10 mouse cellular contexts compared by ENCODE assay signal in the genomic region with DNA sequence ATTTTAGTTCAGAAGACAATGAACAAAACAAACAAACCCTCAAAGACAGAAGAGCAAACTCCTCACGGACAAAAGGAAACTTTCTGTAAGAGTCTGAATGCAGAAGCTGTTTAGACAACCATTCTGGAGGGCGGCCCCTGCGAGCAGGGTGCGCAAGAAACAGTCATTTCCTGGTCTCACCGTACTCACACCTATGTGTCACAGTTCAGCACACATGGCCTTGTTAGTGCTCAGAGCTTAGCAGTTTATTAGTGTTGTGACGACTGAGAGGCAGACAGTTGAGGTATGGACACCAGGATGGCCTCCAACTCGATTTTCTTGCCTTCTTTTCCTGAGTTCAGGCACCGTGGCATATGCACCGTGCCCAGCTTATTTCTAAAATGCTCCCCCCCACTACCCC. TPM values are rescaled to one million over a fixed set of nuclear protein-coding genes. Genes with fewer than 3 reads are reported as not detected.
A peak's percentile ranks its signal among the peaks of the same experiment; 100 is the strongest.
DNase-seq lines count a peak whose midpoint lies in the region; ATAC-seq and TF ChIP-seq lines count a peak whose summit lies in the region.
"Had no signal": no experiment of that assay in that cellular context is flagged by ENCODE, and none has a peak within 500 bp of the region (broad histone marks: within the 10 kb centered on the region; RNA-seq: fewer than 3 reads in every experiment).

No protein-coding gene starts in this region.

- H3K9me3 ChIP-seq in kidney, embryonic 15.5 days (replicated peaks): no peaks in the 10 kb centered on the region
- H3K9me3 ChIP-seq in intestine, postnatal 0 days (ENCODE audit: control insufficient read depth): no peaks in the 10 kb centered on the region

- no peak overlapping the region for H3K4me2 ChIP-seq in kidney, embryonic 15.5 days
- H3K4me2 ChIP-seq in intestine, postnatal 0 days (replicated peaks; ENCODE audit: low read depth): peak overlapping the region; percentile 37; the same call in 1 of the 2 replicates

- TF ChIP-seq CTCF in kidney, adult 2 months (conservative IDR thresholded peaks at IDR 0.05; ENCODE audit: insufficient read depth, insufficient read length, low read depth, low read length): no peak
- no peak for TF ChIP-seq CTCF in intestine, postnatal 0 days (IDR thresholded peaks at IDR 0.05; ENCODE audit: low read depth)

- H3K36me3 ChIP-seq in kidney, adult 2 months (ENCODE audit: control insufficient read depth, insufficient read depth, low read length): no peaks in the 10 kb centered on the region; the same call in 1 of the 2 replicates
- peaks cover 23% of the 10 kb centered on the region for H3K36me3 ChIP-seq in kidney, embryonic 15.5 days
- peaks cover 13% of the 10 kb centered on the region for H3K36me3 ChIP-seq in intestine, postnatal 0 days (ENCODE audit: control insufficient read depth, insufficient read depth)

- peak overlapping the region; percentile 72 for H3K27ac ChIP-seq in kidney, adult 2 months (ENCODE audit: insufficient read depth, low read depth, low read length)
- no peak overlapping the region for H3K27ac ChIP-seq in kidney, embryonic 15.5 days
- peak overlapping the region; percentile 55 for H3K27ac ChIP-seq in intestine, postnatal 0 days (ENCODE audit: low read depth, low read length)

- DNase-seq in kidney, adult 2 months: peak; percentile 30
- DNase-seq in spleen, postnatal 36 days (ENCODE audit: low spot score in 2 of 2): peak; percentile 48 to 53
- no peak for DNase-seq in spleen, postnatal 10 days (ENCODE audit: low spot score in 2 of 2)
- no peak for DNase-seq in layer of hippocampus, adult 18-20 months (ENCODE audit: low spot score in 2 of 2)
- no peak for DNase-seq in cerebellum, adult 11-12 months
- DNase-seq: adrenal gland, postnatal 25 days; cerebellum, postnatal 25 days; kidney, adult 18-20 months had no signal

- no peak overlapping the region; the same call in 1 of the 2 replicates for H3K4me3 ChIP-seq in kidney, adult 2 months (ENCODE audit: insufficient read depth, low read depth, low read length)
- H3K4me3 ChIP-seq in kidney, embryonic 15.5 days (replicated peaks): no peak overlapping the region
- H3K4me3 ChIP-seq in intestine, postnatal 0 days (ENCODE audit: low read depth, low read length): no peak overlapping the region

- peaks cover 34% of the 10 kb centered on the region for H3K4me1 ChIP-seq in kidney, adult 2 months (ENCODE audit: control insufficient read depth, insufficient read depth, low read length)
- peaks cover 37% of the 10 kb centered on the region for H3K4me1 ChIP-seq in kidney, embryonic 15.5 days
- H3K4me1 ChIP-seq in intestine, postnatal 0 days (replicated peaks; ENCODE audit: control insufficient read depth, insufficient read depth, low read length): peaks cover 8% of the 10 kb centered on the region; the same call in 1 of the 2 replicates

- H3K9ac ChIP-seq in kidney, embryonic 15.5 days: no peak overlapping the region
- no peak overlapping the region for H3K9ac ChIP-seq in intestine, postnatal 0 days (ENCODE audit: low read depth, low read length)

- WGBS in kidney, adult 2 months: 18% methylated on average over 9 of the region's 9 CpGs
- 34% methylated on average over 9 of the region's 9 CpGs for WGBS in kidney, embryonic 15.5 days
- WGBS in intestine, postnatal 0 days: 34% methylated on average over 9 of the region's 9 CpGs

- no peak for ATAC-seq in kidney, embryonic 15.5 days (replicated peaks; ENCODE audit: low FRiP score)
- no peak for ATAC-seq in intestine, postnatal 0 days

- H3K27me3 ChIP-seq in kidney, adult 2 months (replicated peaks; ENCODE audit: control insufficient read depth, insufficient read depth, low read length): no peaks in the 10 kb centered on the region
- no peaks in the 10 kb centered on the region for H3K27me3 ChIP-seq in kidney, embryonic 15.5 days
- no peaks in the 10 kb centered on the region for H3K27me3 ChIP-seq in intestine, postnatal 0 days (replicated peaks; ENCODE audit: control insufficient read depth, insufficient read depth, low read length)

- no peak for TF ChIP-seq POLR2A in kidney, adult 2 months (IDR thresholded peaks at IDR 0.05; ENCODE audit: low read depth, low read length)

RNA-seq across cellular contexts. Expression of a gene that starts 4.2 kb away (rescaled TPM):
- 15.9 and 23.8 TPM in 2 replicates for polyA plus RNA-seq in kidney, adult 2 months (2012; rRNA removed)
- 92.7 and 104 TPM in 2 replicates for polyA plus RNA-seq in kidney, embryonic 15.5 days (2015; fragmentation: Nextera tagmentation; extraction: Ambion mirVana)
- 158 and 161 TPM in 2 replicates for polyA plus RNA-seq in intestine, postnatal 0 days (2015; fragmentation: Nextera tagmentation; extraction: Ambion mirVana)
- 10 to 100 TPM; 53.0 to 54.0 TPM for total RNA-seq in layer of hippocampus, adult 18-20 months (2021)

RNA-seq across cellular contexts. Expression of a gene that starts 44.9 kb away (rescaled TPM):
- polyA plus RNA-seq in kidney, adult 2 months (2012; rRNA removed): 3.0 and 4.3 TPM in 2 replicates
- 10.4 and 11.4 TPM in 2 replicates for polyA plus RNA-seq in kidney, embryonic 15.5 days (2015; fragmentation: Nextera tagmentation; extraction: Ambion mirVana)
- polyA plus RNA-seq in intestine, postnatal 0 days (2015; fragmentation: Nextera tagmentation; extraction: Ambion mirVana): 3.9 and 4.0 TPM in 2 replicates
- under 1 TPM; 0.08 to 0.20 TPM for total RNA-seq in layer of hippocampus, adult 18-20 months (2021)

Comparison
In these comparisons a context has a peak if more than half of its experiments do, and no peak if none do; other contexts are left out.
1. DNase-seq: peak in kidney, adult 2 months (single experiment) and spleen, postnatal 36 days (2 of 2); none in spleen, postnatal 10 days (0 of 2), layer of hippocampus, adult 18-20 months (0 of 2) and cerebellum, adult 11-12 months (single experiment).